Mouse (Mus musculus): ENCODE results near the gene Coro6.

GRCm38 (mm10) chr11:77444939-77445338 lies 17.3 kb upstream of the Coro6 start:
- TF ChIP-seq POLR2A (IDR thresholded peaks at IDR 0.05; ENCODE audit: insufficient read length, low read depth) (no peak), TCF12 (IDR thresholded peaks at IDR 0.05; ENCODE audit: insufficient read depth, poor library complexity, severe bottlenecking) (no peak), MYOG (IDR thresholded peaks at IDR 0.05; ENCODE audit: control insufficient read depth in 1 of 3, insufficient read depth in 1 of 3, insufficient read length in 2 of 3, low read depth in 2 of 3) (no peak), E2F4 (IDR thresholded peaks at IDR 0.05; ENCODE audit: insufficient read depth) (no peak), MAX (IDR thresholded peaks at IDR 0.05; ENCODE audit: low read depth) (no peak), MYOD1 (IDR thresholded peaks at IDR 0.05; ENCODE audit: control insufficient read depth in 1 of 3, insufficient read length in 2 of 3, low read depth in 2 of 3) (no peak), CEBPB (IDR thresholded peaks at IDR 0.05; ENCODE audit: insufficient read depth, poor library complexity, severe bottlenecking) (peak; percentile 81), USF1 (IDR thresholded peaks at IDR 0.05; ENCODE audit: low read depth) (no peak)
